Mouse (Mus musculus) G1E-ER4 (cell line): ENCODE measurements around the gene Ppp2r3a. TPM values are rescaled to one million over a fixed set of nuclear protein-coding genes. Genes with fewer than 3 reads are reported as not detected.

Experiments used
- GATA1 ChIP-seq: IDR thresholded peaks from one replicate; pipeline ENCODE4 v1.8.0; 2012; ENCODE audit warnings: low read length, inconsistent platforms
- polyA plus RNA-seq: library from polyadenylated mRNA; stranded (reverse); fragments of >175 nt; gene quantifications from 2 replicates; pipeline ENCODE4 v1.2.3, GENCODE M21; 2012

Ppp2r3a gene
- not detected in 2 replicates for polyA plus RNA-seq

DNA sequence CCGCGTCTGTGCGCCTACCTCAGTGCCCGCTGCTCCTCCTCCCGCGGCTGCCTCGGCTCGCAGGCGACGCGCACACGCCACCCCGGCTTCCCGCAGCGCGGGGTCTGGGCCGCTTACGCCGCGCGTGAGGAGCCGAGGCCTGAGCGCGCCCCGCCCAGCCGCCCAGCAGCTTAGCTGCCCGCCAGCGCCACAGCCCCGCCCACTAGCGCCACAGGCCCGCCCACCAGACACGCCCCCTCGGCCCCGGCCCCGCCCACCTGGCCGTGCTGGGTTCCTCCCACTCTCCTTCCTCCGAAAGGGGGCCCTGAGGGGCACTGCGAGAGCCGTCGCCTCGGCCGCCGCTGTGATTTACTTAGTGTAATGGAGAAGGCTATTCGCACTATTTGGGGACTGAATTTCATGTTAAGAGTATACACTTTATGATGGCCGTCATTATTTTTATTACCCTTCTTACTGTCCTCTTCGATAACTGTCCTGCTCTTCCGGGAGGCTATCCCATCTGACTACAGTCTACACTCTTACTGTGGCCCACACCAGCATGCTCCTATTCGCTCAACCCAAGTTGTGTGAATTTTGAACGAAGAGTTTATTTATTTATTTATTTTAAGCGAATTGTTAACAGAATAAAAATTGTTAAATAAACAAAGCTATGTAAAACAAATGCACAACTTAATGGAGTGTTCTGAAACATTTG is at the start of gene Ppp2r3a:
Ppp2r3a (minus strand) TSS at position 152 of the 694 bp plus-strand sequence.
- TF ChIP-seq GATA1: no peak

DNA sequence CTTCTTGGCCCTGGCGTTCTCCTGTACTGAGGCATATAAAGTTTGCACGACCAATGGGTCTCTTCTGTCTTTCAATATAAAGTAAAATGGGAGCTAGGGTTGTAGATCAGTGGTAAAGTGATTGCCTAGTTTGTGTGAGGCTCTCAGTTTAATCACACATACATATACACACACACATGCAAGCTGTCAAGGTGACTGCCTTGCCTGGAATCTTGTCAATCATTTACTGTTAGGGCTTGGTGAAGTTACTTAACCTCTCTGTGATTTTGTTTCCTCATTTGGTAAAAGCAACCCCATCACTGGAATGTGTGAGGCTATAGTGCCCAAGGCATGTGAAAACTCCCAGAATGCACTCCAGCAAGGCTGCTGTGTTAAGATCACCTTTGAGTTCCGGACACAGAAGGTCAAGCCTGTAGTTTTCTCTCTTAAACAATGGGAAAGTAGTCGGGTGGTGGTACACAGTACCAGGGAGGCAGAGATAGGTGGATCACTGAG is 48.9 kb upstream of the Ppp2r3a start:
- TF ChIP-seq GATA1: no peak

DNA sequence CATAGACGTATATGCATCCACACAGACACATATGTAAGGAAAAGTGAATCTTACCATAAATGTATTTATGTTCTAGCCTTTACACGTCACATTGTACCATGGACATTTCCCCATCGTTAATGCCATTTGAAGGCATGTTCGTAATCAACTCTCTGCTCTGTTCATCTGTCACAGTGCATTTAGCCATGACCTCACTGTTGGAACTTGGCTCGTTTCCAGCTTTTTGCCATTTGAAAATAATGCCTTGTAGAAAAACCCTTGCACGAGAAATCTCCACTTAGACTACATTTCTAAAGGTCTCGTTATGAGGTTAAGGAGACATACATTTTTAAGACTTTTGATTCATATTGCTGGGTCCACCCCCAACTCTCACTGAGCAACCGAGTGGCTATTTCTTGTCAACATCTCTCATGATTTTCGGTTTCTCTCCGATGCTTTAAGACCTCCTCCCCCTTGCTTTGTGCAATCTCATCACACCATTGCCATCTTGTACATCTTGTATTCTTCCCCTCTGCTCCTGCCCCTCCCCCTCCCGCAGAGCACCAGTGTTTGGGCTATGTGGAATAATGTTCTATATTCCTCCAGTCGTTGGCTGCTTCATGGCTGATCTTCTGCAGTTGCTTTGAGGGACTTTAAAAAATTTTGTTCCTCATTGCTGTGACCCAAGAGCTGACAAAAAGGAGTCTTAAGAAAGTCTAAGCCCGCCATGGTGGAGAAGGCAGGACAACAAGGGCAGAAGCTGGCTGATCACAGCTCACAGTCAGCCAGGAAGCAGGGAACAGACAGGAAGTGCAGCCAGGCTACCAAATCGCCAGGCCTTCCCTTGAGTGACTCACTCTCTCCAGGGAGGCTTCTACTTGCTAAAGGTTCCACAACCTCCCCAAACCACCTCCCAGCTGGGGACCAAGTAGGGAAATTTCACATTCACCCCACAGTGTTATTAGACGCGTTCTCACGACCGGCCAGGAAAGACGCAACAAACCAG is 40.4 kb upstream of the Ppp2r3a start:
- TF ChIP-seq GATA1: no peak

DNA sequence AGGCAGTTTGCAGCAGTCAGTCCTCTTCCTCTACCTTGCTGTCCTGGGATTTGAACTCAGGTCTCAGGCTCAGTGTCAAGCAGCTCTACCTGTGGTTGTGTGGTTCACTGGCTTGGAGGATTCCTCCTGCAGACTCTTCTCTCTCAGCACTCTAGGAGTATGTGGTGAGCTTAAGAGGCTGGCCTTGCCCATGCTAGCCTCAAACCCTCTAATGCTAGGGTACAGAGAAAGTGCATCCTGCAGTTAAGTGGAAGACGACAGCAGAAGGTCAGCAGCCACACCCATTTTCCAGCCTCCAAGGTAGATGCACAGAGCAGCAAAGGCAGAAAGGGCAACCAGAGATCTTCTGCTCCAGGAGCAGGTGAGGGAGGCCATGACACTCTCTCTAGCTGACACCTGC is 39.3 kb upstream of the Ppp2r3a start:
- no peak for TF ChIP-seq GATA1

DNA sequence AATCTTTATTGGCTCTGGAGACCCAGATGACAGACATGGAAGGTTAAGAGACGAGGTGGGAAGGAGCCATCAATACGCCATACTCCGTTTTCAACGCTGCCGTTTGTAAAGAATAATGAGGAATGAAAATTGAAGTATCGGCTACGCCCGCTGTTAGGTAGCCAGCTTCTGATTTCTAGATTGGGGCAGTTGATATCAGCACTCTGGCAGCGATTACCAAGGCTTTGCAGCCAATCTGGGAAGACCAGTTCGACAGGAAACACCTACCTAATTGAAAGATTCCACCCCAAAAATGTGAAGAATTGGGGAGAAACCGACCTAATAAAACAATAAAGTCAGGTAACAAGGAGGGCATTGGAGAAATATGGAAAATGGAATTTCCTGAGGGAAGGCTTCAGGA is 38.2 kb upstream of the Ppp2r3a start:
- TF ChIP-seq GATA1: no peak

DNA sequence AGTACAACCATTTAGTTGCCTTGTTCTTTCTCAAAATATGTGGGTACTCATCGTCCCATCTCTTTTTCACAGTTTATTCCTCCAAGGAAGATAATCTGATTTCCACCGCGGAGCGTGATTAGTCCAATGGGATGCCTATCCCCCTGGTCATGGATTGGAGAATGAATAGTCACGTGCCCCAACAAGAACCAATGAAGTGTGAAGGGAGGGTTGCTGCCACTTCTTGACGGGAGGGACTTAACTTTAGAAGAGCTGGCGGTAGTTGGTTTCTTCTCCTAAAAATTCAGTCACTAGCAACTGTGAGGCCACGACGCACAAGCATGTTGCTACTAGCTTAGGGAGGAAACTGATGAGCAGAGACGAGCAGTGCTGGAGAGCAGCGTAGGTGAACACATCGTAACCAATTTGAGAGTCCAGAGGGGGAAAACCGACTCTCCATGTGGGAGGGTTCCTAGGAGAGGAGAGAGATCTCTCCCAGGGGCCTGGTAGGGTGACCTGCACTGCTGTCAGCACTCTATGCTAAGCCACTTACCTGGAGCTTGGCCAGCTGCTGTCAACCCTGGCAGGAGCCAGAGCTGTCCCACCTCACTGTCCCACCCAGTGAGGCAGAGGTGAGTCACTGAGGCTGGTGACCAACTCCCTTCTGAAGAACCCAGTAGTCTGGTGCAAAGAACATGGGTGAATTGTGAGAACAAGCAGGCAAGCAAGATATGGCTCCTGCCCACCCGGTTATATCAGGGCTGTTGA is 37.5 kb upstream of the Ppp2r3a start:
- TF ChIP-seq GATA1: no peak

DNA sequence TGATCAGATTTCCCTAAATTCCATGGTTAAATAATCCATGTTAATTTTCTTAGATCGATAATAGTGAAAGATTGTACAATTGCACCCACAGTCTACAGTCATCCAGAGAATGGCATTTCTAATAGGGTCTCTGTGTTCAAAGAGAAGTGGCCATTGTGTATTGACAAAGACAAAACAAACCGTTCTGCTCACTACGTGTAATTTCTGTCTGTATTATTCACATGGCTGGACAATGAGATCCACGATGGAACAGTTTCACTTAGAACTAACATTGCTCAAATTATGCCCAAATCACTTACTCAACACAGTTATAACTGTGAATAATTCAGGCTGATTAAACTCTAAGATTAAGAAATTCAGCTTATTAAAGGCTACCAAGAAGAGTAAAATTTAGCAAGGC is 35.2 kb upstream of the Ppp2r3a start:
- TF ChIP-seq GATA1: no peak

DNA sequence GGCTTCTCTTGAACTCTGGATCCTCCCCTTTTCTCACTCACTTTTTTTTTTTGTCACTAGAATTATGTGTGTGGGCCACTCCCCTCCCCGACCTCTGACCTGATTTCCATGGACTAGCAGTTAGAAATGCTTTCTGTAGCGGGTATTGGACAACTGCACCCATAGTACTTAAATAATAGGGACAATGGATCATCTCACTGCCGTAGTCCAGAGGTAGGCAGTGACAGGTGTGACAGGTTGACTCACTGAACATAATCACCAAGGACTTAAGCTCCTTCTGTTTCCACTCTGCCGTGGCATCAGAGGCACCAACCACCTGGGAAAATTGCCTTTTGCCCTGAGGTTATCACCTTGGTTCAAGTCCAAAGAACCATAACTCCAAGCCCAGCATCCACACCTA is 32.5 kb upstream of the Ppp2r3a start:
- no peak for TF ChIP-seq GATA1

DNA sequence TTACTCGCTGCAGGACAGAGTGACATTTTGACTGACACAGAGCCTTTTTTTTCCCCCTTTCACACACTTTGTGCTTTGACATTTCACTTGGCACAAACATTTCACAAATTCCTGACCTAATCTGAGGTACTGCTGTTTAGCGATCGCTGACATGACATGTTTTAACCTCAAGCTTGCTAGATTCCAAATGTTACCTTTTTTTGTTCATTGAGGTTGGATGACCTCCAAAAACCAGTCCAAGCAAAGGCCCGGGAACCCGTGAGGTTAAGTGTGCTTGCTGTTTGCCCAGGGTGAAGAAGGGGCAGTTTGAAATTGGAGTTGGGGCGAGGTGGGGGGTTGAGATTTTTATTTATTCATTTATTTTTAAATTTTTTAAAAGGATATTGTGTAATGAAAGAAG is 31.1 kb upstream of the Ppp2r3a start:
- no peak for TF ChIP-seq GATA1

DNA sequence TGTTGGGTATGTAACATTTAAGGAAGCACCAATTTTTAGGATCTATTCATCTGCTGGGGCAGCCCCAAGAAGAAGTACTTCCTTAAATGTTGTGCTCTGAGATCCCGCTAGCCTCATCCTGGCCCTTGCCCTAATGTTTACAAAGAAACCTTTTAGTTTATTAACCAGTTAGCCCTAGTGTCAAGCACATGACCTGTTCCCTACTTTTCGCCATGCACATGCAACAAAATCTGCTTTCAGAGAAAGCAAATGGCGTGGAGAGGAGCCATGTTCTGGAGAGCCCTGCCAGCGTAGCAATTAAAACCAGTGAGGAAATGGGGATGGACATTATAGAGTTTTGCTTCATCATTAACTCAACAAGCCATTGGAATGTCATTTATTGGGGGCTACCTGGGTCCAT is 30.3 kb upstream of the Ppp2r3a start:
- no peak for TF ChIP-seq GATA1

DNA sequence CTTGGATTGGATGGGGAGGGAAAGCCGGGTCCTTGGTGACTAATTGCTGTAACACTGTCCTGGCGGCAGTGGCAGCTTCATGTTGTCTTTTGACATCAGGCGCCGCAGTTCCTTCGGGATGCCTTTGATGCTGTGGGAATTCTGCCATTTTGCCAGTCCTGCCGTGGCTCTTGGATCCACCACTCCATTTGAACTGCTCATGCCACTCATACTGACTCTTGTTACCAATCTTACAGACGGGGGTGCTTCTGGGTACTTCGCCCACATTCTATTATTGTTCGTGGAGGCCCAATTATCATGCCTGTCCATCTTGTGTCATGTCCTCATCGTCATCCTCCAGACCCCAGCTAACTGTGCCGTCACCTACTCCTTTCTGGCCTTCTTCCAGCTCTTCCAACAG is 29.7 kb upstream of the Ppp2r3a start:
- no peak for TF ChIP-seq GATA1

DNA sequence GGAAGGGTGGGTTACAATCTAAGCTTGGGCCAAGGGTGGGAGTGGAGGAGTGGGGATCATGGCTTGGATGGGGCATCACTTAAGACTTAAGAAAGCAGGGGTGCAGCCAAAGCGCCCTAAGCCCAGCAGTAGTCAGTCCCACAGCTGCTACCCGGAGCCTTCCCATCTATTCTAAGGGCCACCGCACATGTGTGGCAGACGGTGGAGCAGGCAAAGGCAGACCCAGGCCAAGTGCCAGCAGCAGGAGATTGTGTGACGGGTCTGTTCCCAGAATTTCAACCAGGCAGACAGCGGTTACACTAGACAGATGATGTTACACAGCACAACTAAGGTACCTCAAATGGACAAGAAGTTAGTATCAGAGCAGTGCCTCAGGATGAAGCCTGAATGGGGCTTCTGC is 29.3 kb upstream of the Ppp2r3a start:
- TF ChIP-seq GATA1: no peak

DNA sequence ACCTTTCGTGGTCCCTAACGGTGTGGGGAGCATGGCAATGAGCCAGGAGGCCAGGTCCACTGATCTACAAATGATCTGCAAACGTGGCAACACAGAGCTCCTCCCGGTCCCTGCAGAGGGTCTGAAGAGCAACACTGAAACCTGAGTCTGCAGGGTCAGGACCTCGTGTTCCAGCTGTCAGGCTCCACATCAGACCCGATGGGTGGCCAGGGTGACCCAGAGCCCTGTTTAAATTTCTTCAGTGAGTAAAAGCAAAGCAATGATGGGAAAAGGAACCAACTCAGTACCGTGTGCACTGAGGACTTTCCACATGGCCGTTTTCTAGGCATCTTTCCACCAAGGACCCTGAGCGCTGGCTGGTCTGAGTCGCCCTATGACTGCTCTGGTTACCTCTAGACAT is 28.6 kb upstream of the Ppp2r3a start:
- TF ChIP-seq GATA1: no peak

DNA sequence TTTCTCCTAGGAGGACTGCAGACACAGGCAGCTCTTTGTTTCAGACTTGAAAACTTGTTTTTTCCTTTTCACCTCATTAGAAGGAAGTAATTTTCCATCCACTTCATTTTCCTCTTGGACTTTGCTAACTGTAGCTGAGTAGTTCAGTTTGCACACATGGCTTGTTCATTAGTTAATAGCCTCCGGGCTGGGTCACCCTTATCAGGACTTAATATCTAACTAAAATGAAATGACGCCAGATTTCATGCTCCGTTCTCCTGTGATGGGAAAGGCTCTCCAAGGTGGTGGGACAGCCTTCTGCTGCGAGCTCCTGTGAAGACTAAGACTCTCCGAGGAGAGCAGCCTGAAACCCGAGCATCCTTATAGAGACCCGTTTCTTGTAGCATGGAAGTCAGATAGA is 21.1 kb upstream of the Ppp2r3a start:
- TF ChIP-seq GATA1: no peak

DNA sequence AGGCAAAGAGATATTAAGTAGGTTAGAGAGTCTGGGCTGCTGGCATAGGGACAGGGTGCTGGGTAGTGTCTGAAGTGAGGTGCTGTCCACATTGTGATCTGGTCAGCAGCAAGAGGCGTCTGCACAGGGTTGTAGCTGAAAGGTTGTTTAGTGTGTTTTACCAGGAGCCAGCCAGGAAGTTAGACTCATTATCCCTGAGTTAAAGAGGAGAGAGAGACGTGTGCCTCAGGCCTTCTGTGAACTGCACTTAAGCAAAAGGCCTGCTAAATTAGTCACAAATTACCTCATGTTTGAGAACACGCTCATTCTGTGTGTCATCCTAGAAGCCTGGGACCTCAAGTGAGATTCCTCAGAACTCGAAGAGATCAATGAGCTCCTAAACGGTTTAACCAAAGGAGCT is 18.4 kb upstream of the Ppp2r3a start:
- TF ChIP-seq GATA1: no peak

DNA sequence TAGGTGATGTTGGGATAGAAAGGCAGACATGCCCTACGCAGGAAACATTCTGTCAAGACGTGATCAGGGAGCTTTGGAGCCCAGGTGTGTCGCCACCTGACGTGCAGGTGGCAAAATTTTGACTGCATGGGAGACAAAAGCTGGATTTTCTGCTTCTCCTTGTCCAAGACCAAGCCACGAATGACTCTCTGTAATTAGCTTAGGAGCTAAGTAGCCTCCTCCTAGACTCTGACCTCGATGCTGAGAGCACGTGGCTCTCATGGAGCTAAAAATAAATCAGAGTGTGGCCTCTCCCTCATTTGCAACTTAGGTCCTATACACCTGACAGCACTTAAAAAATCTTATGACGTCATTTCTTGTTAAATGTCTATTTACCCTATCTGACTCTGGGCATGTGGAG is 14.4 kb upstream of the Ppp2r3a start:
- TF ChIP-seq GATA1: no peak
